Mouse (Mus musculus) neural tube, embryonic 13.5 days (tissue): ENCODE data around the gene Tssk2. TPM values are rescaled to one million over a fixed set of nuclear protein-coding genes. Genes with fewer than 3 reads are reported as not detected.

Experiments
- ATAC-seq: fragments of 200-750 bp; cut with Nextera tagmentation; 2 replicates; pipeline ENCODE4 v1.8.0; 2017; ENCODE audit warnings: low read depth, mild to moderate bottlenecking, moderate TSS enrichment, moderate library complexity
- H3K27ac ChIP-seq: fragments of 300-500 bp; sonication (generic); replicated peaks from 2 replicates; pipeline ENCODE4 v1.5.1; 2015; ENCODE audit warnings: moderate library complexity, mild to moderate bottlenecking, inconsistent platforms
- H3K27me3 ChIP-seq: fragments of 300-500 bp; sonication (generic); 2 replicates; pipeline ENCODE4 v1.6.1; 2015; ENCODE audit warnings: mild to moderate bottlenecking, inconsistent platforms
- H3K36me3 ChIP-seq: fragments of 300-500 bp; sonication (generic); 2 replicates; pipeline ENCODE4 v1.6.1; 2015; ENCODE audit warnings: mild to moderate bottlenecking, inconsistent platforms
- H3K4me1 ChIP-seq: fragments of 300-500 bp; sonication (generic); replicated peaks from 2 replicates; pipeline ENCODE4 v1.6.1; 2015; ENCODE audit warnings: inconsistent platforms
- H3K4me2 ChIP-seq: fragments of 300-500 bp; sonication (generic); 2 replicates; pipeline ENCODE4 v1.6.1; 2015; ENCODE audit warnings: inconsistent platforms, mild to moderate bottlenecking, moderate library complexity
- H3K4me3 ChIP-seq: fragments of 300-500 bp; sonication (generic); 2 replicates; pipeline ENCODE4 v1.5.1; 2015; ENCODE audit warnings: mild to moderate bottlenecking, inconsistent platforms
- H3K9ac ChIP-seq: fragments of 300-500 bp; sonication (generic); 2 replicates; pipeline ENCODE4 v1.6.1; 2015; ENCODE audit warnings: moderate library complexity, mild to moderate bottlenecking, inconsistent platforms
- H3K9me3 ChIP-seq: fragments of 300-500 bp; sonication (generic); 2 replicates; pipeline ENCODE4 v1.6.1; 2016; ENCODE audit warnings: inconsistent platforms
- WGBS: fragments of 180-500 bp; shearing (Covaris S2); methylation state at CpG from one replicate; pipeline ENCODE4 v1.1.7; 2015; 5-methylcytosine and 5-hydroxymethylcytosine counted together
- polyA plus RNA-seq: library from polyadenylated mRNA; unstranded; fragments of >200 nt; fragmentation: Nextera tagmentation; extraction: Ambion mirVana; gene quantifications from 2 replicates; pipeline ENCODE4 v1.2.1, GENCODE M21; 2015

Gene Tssk2
- polyA plus RNA-seq, result not detected in 2 replicates

DNA sequence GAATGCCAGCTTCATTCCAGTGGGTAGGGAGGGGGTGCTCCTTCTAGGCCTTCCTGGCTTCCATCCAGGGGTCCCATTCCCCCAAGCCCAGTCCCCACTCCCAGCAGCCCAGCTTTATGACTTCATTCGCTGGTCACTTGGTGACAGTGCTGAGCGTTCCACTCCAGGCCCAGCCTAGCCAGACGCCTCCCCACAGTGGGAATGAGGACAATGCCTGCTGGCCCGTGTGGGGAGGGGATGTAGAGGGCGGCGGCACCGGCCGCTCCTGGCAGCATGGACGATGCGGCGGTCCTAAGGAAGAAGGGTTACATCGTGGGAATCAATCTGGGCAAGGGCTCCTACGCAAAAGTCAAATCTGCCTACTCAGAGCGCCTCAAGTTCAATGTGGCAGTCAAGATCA, at the start of gene Tssk2, which contains the start of gene Dgcr2:
Gene Tssk2, plus strand, starts transcription at position 176 of the 400 bp plus-strand sequence.
Gene Dgcr2, minus strand, starts transcription at position 101 of the 400 bp plus-strand sequence.
- ATAC-seq, result no peak
- H3K4me3 ChIP-seq, result no peak within 1 kb of the TSS
- H3K9ac ChIP-seq, result no peak within 1 kb of the TSS
- H3K4me1 ChIP-seq, result no peaks in the 10 kb centered on the region
- peaks cover 57% of the 10 kb centered on the region for H3K36me3 ChIP-seq
- no peaks in the 10 kb centered on the region for H3K9me3 ChIP-seq
- no peak within 1 kb of the TSS for H3K27ac ChIP-seq
- H3K4me2 ChIP-seq, result no peak within 1 kb of the TSS
- no peaks in the 10 kb centered on the region for H3K27me3 ChIP-seq
- 84% methylated on average over 14 of the region's 14 CpGs for WGBS

DNA sequence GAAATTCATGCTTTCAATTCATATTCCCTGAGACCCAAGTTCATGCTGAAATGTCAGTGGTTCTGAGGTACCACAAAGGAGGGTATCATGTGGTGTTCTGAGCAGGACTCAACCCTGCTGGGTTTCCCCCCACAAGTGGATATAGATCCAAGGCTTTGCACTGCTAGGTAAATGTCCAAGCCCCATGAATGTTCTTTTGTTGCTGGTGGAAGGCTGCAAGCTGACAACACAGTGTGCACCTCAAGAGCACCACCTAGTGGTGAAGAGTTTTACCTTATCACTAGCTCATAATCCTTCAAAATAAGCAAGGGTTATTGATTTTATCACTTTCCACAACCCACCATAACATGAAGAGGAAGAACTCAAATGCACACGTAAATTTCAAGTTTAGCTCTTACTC, 49.5 kb upstream of the Tssk2 start:
- Histone ChIP-seq H3K36me3 (peaks cover 90% of the 10 kb centered on the region), H3K9me3 (no peaks in the 10 kb centered on the region), H3K4me1 (no peaks in the 10 kb centered on the region), H3K4me2 (no peak overlapping the region), H3K27ac (peak overlapping the region; percentile 39; the same call in 1 of the 2 replicates), H3K27me3 (no peaks in the 10 kb centered on the region), H3K4me3 (no peak overlapping the region), H3K9ac (no peak overlapping the region)
- 33% methylated on average over 1 of the region's 1 CpGs for WGBS
- ATAC-seq, result peak; percentile 66

DNA sequence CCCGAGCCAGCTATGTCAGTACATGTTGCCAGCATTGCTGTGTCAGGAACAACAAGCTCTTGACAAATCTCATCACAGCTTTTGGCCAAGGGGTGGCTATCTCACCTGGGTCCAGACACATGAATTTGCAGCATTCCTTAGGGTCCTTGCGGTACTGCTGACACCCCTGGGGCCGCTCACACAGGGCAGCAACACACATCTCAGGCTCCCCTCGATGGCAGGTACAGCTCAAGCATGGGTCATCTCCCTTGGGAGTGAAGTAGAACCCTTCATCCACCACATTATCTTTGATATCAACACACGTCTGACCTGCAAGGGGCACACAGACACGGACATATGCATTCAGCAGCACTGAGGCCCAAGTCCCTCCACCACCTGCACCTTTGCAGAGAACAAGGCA, 49.0 kb upstream of the Tssk2 start:
- 89% methylated on average over 6 of the region's 6 CpGs for WGBS
- H3K36me3 ChIP-seq, result peaks cover 90% of the 10 kb centered on the region
- peak; percentile 36; the same call in 1 of the 2 replicates for ATAC-seq

DNA sequence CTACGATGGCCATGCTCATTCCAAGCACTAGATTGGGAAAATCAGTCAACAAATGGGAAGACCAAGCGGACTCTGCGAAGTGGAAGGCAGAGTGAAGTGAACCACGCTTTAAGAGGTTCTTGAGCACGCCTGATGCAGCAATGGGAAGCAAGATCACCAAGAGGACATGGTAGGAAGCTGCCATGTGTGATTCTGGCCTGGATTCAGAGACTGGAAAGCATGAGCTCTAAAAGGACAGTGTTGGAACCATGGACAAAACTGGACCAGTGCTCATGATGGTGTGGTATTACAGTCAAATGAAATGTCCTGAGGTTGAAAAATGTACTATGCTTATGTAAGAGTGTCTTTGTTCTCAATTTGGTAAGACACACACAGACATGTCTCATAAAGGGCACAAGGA, 47.1 kb upstream of the Tssk2 start:
- peaks cover 88% of the 10 kb centered on the region for H3K36me3 ChIP-seq
- no peak overlapping the region for H3K27ac ChIP-seq
- no peak for ATAC-seq
- H3K4me1 ChIP-seq, result no peaks in the 10 kb centered on the region
- no peaks in the 10 kb centered on the region for H3K9me3 ChIP-seq
- no peak overlapping the region for H3K4me2 ChIP-seq
- H3K9ac ChIP-seq, result no peak overlapping the region
- H3K27me3 ChIP-seq, result no peaks in the 10 kb centered on the region
- no peak overlapping the region for H3K4me3 ChIP-seq
- 96% methylated on average over 5 of the region's 5 CpGs for WGBS

More for the DNA sequence above, 49.0 kb upstream of the Tssk2 start:
- no peaks in the 10 kb centered on the region for H3K9me3 ChIP-seq
- 0 out of 2 replicates have a peak overlapping the region, but pooled peaks have one; percentile 22 for H3K9ac ChIP-seq
- no peak overlapping the region for H3K4me2 ChIP-seq
- no peak overlapping the region for H3K27ac ChIP-seq
- H3K4me1 ChIP-seq, result no peaks in the 10 kb centered on the region
- no peak overlapping the region for H3K4me3 ChIP-seq
- no peaks in the 10 kb centered on the region for H3K27me3 ChIP-seq

DNA sequence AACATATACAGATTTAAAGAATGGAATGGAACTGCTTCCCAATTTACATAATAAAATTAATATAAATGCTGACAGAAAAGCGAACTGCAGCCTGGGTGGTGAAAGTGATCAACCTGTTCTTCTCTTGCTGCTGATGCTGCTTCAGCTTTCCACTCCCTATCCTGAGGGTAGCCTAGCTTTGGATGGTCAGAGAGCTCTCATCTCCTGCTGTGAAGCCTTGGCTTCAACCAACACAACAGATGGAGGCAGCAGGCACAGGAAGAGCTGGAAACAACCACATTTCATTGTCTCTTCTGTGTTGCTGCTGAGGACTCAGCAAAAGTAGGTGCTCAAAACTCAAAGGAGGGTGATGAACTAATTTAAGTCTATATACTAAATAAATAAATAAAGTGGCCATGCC, 46.6 kb upstream of the Tssk2 start:
- Histone ChIP-seq H3K27ac (no peak overlapping the region), H3K4me2 (no peak overlapping the region), H3K9me3 (no peaks in the 10 kb centered on the region), H3K27me3 (no peaks in the 10 kb centered on the region), H3K36me3 (peaks cover 88% of the 10 kb centered on the region), H3K4me3 (no peak overlapping the region), H3K4me1 (no peaks in the 10 kb centered on the region), H3K9ac (no peak overlapping the region)
- ATAC-seq, result no peak
- 94% methylated on average over 1 of the region's 1 CpGs for WGBS

DNA sequence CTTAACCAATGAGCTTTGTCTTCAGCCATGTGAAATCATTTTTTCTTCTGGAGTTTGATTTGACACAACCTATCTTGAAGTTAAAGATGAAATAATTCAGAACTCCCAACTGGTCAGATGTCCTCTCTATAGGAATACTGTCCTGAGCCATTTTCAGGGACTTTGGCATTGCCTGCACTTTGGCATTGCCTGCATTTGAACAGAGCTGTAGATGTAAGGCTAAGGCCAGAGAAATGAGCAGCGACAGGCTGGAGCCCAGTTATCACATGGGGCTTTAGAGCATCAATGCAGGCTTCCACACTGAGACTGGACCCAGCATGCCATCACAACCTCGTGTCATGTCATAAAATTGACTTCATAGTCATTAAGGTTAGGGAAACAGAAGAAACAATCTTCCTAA, 45.2 kb upstream of the Tssk2 start:
- H3K27me3 ChIP-seq, result no peaks in the 10 kb centered on the region
- 93% methylated on average over 2 of the region's 2 CpGs for WGBS
- H3K4me1 ChIP-seq, result no peaks in the 10 kb centered on the region
- no peak overlapping the region for H3K4me3 ChIP-seq
- ATAC-seq, result no peak
- peaks cover 89% of the 10 kb centered on the region for H3K36me3 ChIP-seq
- H3K4me2 ChIP-seq, result no peak overlapping the region
- no peaks in the 10 kb centered on the region for H3K9me3 ChIP-seq
- H3K9ac ChIP-seq, result no peak overlapping the region
- H3K27ac ChIP-seq, result no peak overlapping the region

DNA sequence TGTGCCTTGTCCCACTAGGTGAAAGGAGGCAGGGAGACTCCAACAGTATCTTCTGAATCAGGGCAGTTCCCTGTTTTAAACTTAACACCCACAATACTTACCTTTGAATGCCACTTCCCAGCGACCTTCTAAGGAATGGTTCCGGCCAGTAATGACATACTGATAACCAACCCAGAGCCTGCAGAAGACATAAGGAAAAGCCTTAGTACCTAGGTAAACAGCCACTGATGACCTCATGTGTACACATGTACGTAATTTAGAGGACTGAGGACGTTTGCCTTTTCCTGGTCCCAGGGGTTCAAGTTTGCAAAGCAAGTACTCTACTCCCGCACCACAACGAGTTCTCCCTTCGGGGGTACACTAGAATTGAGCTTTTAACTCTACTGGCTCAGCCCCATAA, 41.3 kb upstream of the Tssk2 start:
- WGBS, result 93% methylated on average over 7 of the region's 7 CpGs

DNA sequence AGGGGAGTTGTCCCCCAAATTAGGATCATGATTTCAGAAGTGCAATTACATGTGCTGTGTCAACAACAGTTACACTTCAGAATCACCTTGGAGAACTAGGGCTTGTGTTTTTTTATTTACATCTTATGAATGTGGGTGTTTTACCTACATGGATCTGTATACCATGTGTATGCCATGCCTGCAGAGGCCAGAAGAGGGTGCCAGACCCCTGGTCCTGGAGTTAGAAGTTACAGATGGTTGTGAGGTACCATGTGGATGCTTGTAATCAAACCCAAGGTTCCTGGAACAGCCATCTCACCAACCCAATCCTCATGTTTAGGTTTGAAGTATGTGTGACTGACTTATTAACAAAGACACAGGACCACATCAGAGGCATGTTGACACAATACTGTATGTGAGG, 39.8 kb upstream of the Tssk2 start:
- Histone ChIP-seq H3K4me3 (no peak overlapping the region), H3K27ac (no peak overlapping the region), H3K27me3 (no peaks in the 10 kb centered on the region), H3K4me1 (no peaks in the 10 kb centered on the region), H3K4me2 (no peak overlapping the region), H3K9me3 (no peaks in the 10 kb centered on the region), H3K36me3 (peaks cover 70% of the 10 kb centered on the region), H3K9ac (no peak overlapping the region)
- ATAC-seq, result peak; percentile 63; the same call in 1 of the 2 replicates

More for the DNA sequence above, 41.3 kb upstream of the Tssk2 start:
- no peak overlapping the region for H3K4me3 ChIP-seq
- no peak overlapping the region for H3K9ac ChIP-seq
- H3K27ac ChIP-seq, result no peak overlapping the region
- ATAC-seq, result no peak
- H3K9me3 ChIP-seq, result no peaks in the 10 kb centered on the region
- no peaks in the 10 kb centered on the region for H3K27me3 ChIP-seq
- peaks cover 82% of the 10 kb centered on the region for H3K36me3 ChIP-seq
- H3K4me1 ChIP-seq, result no peaks in the 10 kb centered on the region
- H3K4me2 ChIP-seq, result no peak overlapping the region

DNA sequence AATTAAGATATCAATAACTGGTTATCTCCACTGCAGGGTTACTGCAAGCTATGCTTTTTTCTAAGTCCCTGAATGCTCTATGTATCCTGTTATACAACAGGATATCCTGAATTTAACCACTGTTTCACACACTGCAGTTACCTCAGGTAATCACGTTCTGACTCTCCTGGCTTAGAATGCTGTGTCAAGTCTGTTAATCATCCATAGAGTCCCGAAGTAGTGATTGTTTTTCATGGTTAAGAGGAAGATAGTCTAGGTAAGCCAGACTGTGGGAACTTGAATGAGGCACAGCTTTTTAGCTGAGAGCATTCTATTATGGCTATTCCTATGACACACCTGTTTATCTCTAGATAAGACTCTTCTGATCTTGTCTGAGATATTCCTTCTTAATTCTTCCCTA, 33.1 kb upstream of the Tssk2 start:
- H3K4me1 ChIP-seq, result no peaks in the 10 kb centered on the region
- peaks cover 30% of the 10 kb centered on the region for H3K36me3 ChIP-seq
- no peak overlapping the region for H3K9ac ChIP-seq
- no peak overlapping the region for H3K4me2 ChIP-seq
- H3K27me3 ChIP-seq, result no peaks in the 10 kb centered on the region
- no peak for ATAC-seq
- H3K9me3 ChIP-seq, result no peaks in the 10 kb centered on the region
- no peak overlapping the region for H3K27ac ChIP-seq
- WGBS, result 90% methylated on average over 2 of the region's 2 CpGs
- H3K4me3 ChIP-seq, result no peak overlapping the region

DNA sequence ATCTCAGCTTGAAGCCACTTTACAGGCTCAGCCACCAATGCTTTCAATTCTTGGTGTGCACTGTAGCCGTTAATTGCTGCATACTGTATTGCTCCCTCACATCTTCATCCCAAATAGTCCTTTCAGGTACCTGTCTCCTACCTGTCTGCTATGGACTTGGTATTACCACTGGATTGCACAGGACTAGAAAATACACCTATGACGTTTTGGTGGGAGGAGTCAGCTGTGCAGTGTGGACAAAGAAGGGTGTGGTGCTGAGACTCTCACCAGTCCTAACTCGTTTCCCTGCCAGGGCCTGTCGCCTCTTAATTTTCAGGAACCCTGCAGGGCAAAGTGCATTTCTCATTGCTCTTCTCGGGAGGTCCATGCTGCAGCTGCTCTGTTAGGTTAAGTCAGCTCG, 32.7 kb upstream of the Tssk2 start:
- 67% methylated on average over 6 of the region's 6 CpGs for WGBS
- Histone ChIP-seq H3K4me2 (no peak overlapping the region), H3K4me3 (no peak overlapping the region), H3K27me3 (no peaks in the 10 kb centered on the region), H3K9me3 (no peaks in the 10 kb centered on the region), H3K4me1 (no peaks in the 10 kb centered on the region), H3K36me3 (peaks cover 30% of the 10 kb centered on the region), H3K9ac (no peak overlapping the region), H3K27ac (no peak overlapping the region)
- no peak for ATAC-seq

DNA sequence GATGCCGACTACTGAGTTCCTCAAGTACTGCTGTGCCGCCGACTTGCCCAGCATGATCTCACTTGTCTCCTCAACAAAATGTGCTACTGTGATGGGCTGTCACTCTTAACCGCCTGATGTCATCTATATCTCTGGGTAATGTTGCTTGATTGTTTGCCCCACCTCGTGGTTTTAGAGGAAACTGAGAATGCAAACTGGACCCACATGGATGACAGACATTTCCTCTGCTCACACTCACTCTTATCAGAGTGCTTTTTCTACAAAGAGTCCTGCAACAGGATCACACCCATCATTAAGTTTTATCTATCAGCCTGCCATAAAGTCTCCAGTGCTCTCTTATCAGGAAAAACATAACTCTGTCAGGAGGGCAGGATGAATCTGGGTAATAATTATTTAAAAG, 27.2 kb upstream of the Tssk2 start:
- WGBS, result 93% methylated on average over 5 of the region's 5 CpGs
- Histone ChIP-seq H3K27ac (no peak overlapping the region), H3K4me2 (no peak overlapping the region), H3K4me3 (no peak overlapping the region), H3K9ac (no peak overlapping the region), H3K36me3 (peaks cover 46% of the 10 kb centered on the region), H3K4me1 (no peaks in the 10 kb centered on the region), H3K9me3 (no peaks in the 10 kb centered on the region), H3K27me3 (no peaks in the 10 kb centered on the region)
- no peak for ATAC-seq

DNA sequence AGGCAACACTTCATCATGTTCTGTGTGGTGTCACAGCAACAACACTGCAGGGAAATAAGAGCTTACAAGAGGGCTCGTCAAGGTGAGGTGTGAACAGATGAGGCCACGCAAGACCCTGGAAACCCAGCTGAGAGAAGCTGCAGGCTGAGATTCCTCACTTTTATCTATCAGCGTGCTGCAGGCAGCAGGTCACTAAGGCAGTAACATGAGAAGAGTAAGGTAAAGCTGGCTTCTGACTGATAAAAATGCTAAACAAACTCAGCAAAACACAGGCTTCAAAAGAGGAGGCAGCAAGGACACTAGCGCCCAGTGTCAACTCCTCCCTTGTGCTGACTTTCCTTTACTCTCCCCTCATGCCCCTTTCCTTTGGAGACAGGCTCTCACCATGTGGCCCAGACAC, 25.4 kb upstream of the Tssk2 start:
- H3K4me2 ChIP-seq, result no peak overlapping the region
- no peak for ATAC-seq
- 80% methylated on average over 4 of the region's 4 CpGs for WGBS
- no peaks in the 10 kb centered on the region for H3K4me1 ChIP-seq
- H3K9me3 ChIP-seq, result no peaks in the 10 kb centered on the region
- H3K27ac ChIP-seq, result no peak overlapping the region
- no peak overlapping the region for H3K4me3 ChIP-seq
- H3K36me3 ChIP-seq, result peaks cover 56% of the 10 kb centered on the region
- no peaks in the 10 kb centered on the region for H3K27me3 ChIP-seq
- H3K9ac ChIP-seq, result no peak overlapping the region

DNA sequence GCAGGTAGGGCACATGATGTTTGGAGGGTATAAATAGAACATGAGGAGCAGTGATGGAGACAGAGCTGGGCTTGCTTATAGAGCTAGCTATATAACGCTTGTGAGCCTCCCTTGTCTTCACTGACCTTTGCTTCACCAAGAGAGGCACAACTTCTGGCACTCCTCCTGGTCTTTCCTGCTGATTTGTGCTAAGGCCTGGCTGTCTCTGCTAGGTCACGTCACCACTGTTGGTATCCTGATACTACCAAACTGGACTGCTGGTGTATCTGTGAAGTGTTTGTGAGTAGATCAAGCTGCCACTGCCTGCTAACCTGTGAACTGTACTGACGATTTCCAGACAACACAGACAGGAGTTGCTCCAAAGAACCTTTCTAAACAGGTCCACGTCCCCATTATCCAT, 23.3 kb upstream of the Tssk2 start:
- no peak for ATAC-seq
- Histone ChIP-seq H3K4me3 (no peak overlapping the region), H3K27ac (no peak overlapping the region), H3K4me2 (no peak overlapping the region), H3K27me3 (no peaks in the 10 kb centered on the region), H3K36me3 (peaks cover 44% of the 10 kb centered on the region), H3K4me1 (no peaks in the 10 kb centered on the region), H3K9ac (no peak overlapping the region), H3K9me3 (no peaks in the 10 kb centered on the region)
- WGBS, result 90% methylated on average over 4 of the region's 4 CpGs
